Mouse (Mus musculus): ENCODE results near the gene Slc16a7. TPM values are rescaled to one million over a fixed set of nuclear protein-coding genes. Genes with fewer than 3 reads are reported as not detected.

Slc16a7 gene
- polyA plus RNA-seq (2015; fragmentation: Nextera tagmentation; extraction: Ambion mirVana) = 4.3 and 4.6 TPM in 2 replicates

DNA sequence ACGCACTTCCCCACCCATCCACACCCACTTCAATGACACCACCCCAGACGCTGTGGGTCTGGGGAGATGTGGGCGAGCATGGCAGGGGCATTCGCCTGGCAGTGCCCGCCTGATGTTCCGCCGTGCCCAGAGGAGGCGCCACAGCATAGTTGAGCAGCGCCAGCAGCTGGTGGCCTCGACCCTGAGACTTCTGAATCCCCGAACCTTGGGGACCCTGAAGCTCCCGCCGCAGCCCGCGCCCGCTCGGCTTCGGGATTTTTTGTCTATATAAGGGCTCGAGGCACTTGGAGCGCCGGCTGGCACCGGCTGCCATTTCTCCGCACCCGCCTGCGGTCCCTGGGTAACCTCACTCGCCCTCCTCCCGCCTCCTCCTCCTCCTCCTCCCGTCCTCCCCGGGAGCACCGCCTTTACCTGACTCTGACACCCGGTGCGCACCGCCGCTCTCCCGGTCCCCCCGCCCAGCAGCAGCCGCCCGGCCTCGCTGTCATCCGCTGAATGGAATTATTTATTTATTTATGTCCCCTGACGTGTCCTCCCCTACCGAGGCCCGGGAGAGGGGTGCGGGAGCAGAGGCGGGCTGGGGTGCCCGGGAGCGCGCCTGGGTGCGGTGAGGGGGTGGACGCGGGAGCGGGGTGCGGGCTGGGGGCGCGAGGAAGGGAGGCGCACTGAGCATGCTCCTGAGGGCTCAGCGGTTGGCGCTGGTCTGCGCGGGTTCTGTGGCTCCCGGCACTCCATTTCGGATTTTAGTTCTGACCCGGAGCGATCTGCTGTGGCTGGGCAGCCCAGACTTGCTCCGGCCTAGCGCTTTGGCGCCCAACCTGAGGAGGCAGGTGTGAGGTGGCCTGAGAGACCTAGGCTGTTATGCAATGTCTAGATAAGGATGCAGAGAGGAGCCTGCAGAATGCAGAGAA is at the start of gene Slc16a7:
Gene Slc16a7, minus strand, starts transcription at position 590 of the 911 bp plus-strand sequence.
- peak; percentile 91 for ATAC-seq (replicated peaks; ENCODE audit: extremely low read depth, insufficient read depth, low FRiP score)
- 0 out of 2 replicates have a peak, but pooled peaks cover 2% of the 10 kb centered on the region for H3K4me1 ChIP-seq (ENCODE audit: control insufficient read depth, insufficient read depth, low read length)
- H3K9me3 ChIP-seq (replicated peaks; ENCODE audit: control insufficient read depth, low read length) = no peaks in the 10 kb centered on the region
- H3K4me2 ChIP-seq (ENCODE audit: low read depth, low read length) = peak within 1 kb of the TSS; percentile 63
- under 1% methylated on average over 67 of the region's 67 CpGs for WGBS
- peak within 1 kb of the TSS; percentile 33; the same call in 1 of the 2 replicates for H3K27ac ChIP-seq (ENCODE audit: low read length)
- peak within 1 kb of the TSS; percentile 69 for H3K9ac ChIP-seq (ENCODE audit: low read length)
- H3K36me3 ChIP-seq (ENCODE audit: control insufficient read depth, insufficient read depth) = no peaks in the 10 kb centered on the region
- no peaks in the 10 kb centered on the region for H3K27me3 ChIP-seq (ENCODE audit: control insufficient read depth, insufficient read depth, low read length)
- H3K4me3 ChIP-seq (ENCODE audit: low read length) = peak within 1 kb of the TSS; percentile 58

DNA sequence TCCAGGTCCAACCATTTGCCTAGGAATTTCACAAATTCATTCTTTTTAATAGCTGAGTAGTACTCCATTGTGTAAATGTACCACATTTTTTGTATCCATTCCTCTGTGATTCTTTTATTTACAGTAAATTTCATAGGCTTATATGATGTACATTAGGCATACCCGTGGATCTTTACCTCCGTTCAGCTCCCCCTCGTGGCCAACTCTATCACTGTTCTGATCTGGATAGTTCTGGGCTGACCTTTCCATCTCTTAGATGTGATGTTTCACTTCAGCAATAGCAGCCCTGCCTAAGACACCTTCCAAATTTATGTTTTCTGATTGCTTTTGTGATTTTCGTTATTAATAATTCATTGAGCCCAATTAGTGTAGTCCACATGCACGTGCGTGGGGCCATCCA is 29.5 kb upstream of the Slc16a7 start:
- no peaks in the 10 kb centered on the region for H3K27me3 ChIP-seq (ENCODE audit: control insufficient read depth, insufficient read depth, low read length)
- no peaks in the 10 kb centered on the region for H3K36me3 ChIP-seq (ENCODE audit: control insufficient read depth, insufficient read depth)
- no peak overlapping the region for H3K4me3 ChIP-seq (ENCODE audit: low read length)
- ATAC-seq (replicated peaks; ENCODE audit: extremely low read depth, insufficient read depth, low FRiP score) = no peak
- no peak overlapping the region for H3K9ac ChIP-seq (ENCODE audit: low read length)
- 67% methylated on average over 6 of the region's 6 CpGs for WGBS
- no peaks in the 10 kb centered on the region for H3K9me3 ChIP-seq (replicated peaks; ENCODE audit: control insufficient read depth, low read length)
- no peaks in the 10 kb centered on the region for H3K4me1 ChIP-seq (ENCODE audit: control insufficient read depth, insufficient read depth, low read length)
- no peak overlapping the region for H3K4me2 ChIP-seq (ENCODE audit: low read depth, low read length)
- no peak overlapping the region for H3K27ac ChIP-seq (ENCODE audit: low read length)

DNA sequence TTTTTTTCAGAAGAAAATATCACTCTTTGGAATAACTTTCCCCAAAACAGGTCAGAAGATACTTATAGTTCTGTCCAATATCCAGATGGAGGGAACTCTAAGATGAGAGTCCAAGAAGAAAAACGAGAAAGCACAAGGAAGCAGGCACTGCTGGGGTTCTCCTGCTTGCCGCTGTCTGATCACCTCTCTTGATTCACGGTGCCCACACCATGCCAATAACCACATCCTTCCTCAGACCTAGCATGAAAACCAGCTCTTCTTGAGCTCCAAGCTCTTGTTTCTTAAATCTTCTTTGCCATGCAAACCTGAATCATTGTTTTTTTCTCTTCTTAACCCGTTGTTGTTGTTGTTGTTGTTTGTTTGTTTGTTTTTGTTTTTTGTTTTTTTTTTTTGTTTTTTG is 10.5 kb upstream of the Slc16a7 start:
- no peak for ATAC-seq (replicated peaks; ENCODE audit: extremely low read depth, insufficient read depth, low FRiP score)
- Histone ChIP-seq H3K9me3 (replicated peaks; ENCODE audit: control insufficient read depth, low read length) (no peaks in the 10 kb centered on the region), H3K9ac (ENCODE audit: low read length) (no peak overlapping the region)

DNA sequence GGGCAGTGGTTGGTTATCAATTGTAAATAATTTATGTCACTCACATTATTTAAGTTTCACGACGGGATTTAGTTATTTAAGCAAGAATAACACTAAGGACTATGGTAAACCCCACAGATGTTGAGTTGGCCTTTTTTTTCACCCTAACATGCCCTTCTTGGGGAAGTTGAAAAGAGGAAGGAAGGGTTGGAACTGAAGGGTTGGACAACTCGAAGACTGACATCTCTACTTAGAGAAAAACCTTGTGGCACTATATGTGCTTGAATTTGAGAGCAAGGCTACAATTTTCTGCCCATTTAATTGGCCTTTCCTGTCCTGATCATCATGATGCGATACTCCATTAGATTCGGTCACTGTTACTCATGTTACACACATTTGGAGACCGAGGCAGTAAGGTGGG is 746 bp upstream of the Slc16a7 start:
- 80% methylated on average over 6 of the region's 6 CpGs for WGBS
- Histone ChIP-seq H3K27me3 (ENCODE audit: control insufficient read depth, insufficient read depth, low read length) (no peaks in the 10 kb centered on the region), H3K4me1 (ENCODE audit: control insufficient read depth, insufficient read depth, low read length) (0 out of 2 replicates have a peak, but pooled peaks cover 2% of the 10 kb centered on the region), H3K36me3 (ENCODE audit: control insufficient read depth, insufficient read depth) (no peaks in the 10 kb centered on the region), H3K9ac (ENCODE audit: low read length) (no peak overlapping the region), H3K4me3 (ENCODE audit: low read length) (no peak overlapping the region; the same call in 1 of the 2 replicates), H3K9me3 (replicated peaks; ENCODE audit: control insufficient read depth, low read length) (no peaks in the 10 kb centered on the region), H3K27ac (ENCODE audit: low read length) (no peak overlapping the region), H3K4me2 (ENCODE audit: low read depth, low read length) (peak overlapping the region; percentile 63)
- no peak for ATAC-seq (replicated peaks; ENCODE audit: extremely low read depth, insufficient read depth, low FRiP score)

More for the DNA sequence above, 10.5 kb upstream of the Slc16a7 start:
- no peak overlapping the region for H3K4me2 ChIP-seq (ENCODE audit: low read depth, low read length)
- no peaks in the 10 kb centered on the region for H3K4me1 ChIP-seq (ENCODE audit: control insufficient read depth, insufficient read depth, low read length)
- 69% methylated on average over 4 of the region's 4 CpGs for WGBS
- no peaks in the 10 kb centered on the region for H3K27me3 ChIP-seq (ENCODE audit: control insufficient read depth, insufficient read depth, low read length)
- no peak overlapping the region for H3K27ac ChIP-seq (ENCODE audit: low read length)
- no peaks in the 10 kb centered on the region for H3K36me3 ChIP-seq (ENCODE audit: control insufficient read depth, insufficient read depth)
- no peak overlapping the region for H3K4me3 ChIP-seq (ENCODE audit: low read length)

DNA sequence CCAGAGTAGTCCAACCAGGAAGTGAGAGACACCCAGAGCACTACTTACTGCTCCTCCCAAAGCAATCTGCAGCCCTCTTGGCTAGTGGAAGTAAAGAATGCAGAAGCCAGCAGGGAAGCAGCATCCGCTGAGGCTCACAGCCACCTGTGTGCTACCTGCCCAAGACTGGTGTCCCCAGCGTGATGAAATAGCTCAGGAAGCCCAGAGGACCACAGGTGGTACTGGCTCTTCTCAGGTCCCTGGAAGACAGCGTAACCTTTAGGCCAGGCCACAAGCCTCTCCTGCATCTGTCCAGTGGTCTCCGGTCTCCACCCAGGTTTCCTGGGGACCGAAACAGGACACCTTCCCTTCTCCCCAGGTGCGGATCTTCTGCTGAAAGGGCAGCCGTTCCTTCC is 787 bp downstream of the Slc16a7 start:
- Histone ChIP-seq H3K27ac (ENCODE audit: low read length) (no peak overlapping the region), H3K27me3 (ENCODE audit: control insufficient read depth, insufficient read depth, low read length) (no peaks in the 10 kb centered on the region), H3K9ac (ENCODE audit: low read length) (peak overlapping the region; percentile 69), H3K4me2 (ENCODE audit: low read depth, low read length) (peak overlapping the region; percentile 63), H3K36me3 (ENCODE audit: control insufficient read depth, insufficient read depth) (no peaks in the 10 kb centered on the region), H3K4me3 (ENCODE audit: low read length) (peak overlapping the region; percentile 58), H3K4me1 (ENCODE audit: control insufficient read depth, insufficient read depth, low read length) (0 out of 2 replicates have a peak, but pooled peaks cover 2% of the 10 kb centered on the region), H3K9me3 (replicated peaks; ENCODE audit: control insufficient read depth, low read length) (no peaks in the 10 kb centered on the region)
- ATAC-seq (replicated peaks; ENCODE audit: extremely low read depth, insufficient read depth, low FRiP score) = no peak
- WGBS = 27% methylated on average over 7 of the region's 7 CpGs

DNA sequence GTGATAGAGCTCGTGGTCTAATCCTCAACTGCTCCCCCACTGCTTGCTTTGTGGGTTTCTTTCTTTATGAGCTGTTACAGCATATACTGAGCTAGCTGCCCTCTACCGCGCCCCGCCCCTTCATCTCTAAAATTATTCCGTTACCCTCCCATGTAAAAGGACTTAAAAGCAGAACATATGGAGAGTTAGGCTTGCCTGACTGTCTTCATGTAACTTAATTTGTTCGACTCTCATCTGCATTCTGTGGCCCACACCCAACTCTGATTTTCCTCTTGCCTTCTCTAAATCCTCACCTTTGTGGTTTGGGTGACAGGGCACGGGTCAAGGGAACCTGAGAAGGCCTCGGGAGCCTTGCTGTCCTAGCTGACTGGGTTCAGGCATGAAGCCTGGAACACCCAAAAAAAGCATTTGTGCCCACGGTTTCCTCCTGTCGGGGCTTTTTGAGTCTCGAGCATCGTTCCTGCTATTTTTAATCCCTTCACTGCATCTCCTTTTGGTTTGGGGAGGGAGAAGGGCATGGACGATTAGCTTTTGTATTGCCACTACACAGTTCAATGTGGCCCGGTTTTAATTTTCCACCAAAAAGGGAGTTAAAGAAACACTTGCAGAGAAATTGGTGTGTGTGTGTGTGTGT is 1.4 kb downstream of the Slc16a7 start:
- 52% methylated on average over 14 of the region's 14 CpGs for WGBS
- no peak overlapping the region for H3K9ac ChIP-seq (ENCODE audit: low read length)
- H3K4me1 ChIP-seq (ENCODE audit: control insufficient read depth, insufficient read depth, low read length) = 0 out of 2 replicates have a peak, but pooled peaks cover 2% of the 10 kb centered on the region
- H3K27ac ChIP-seq (ENCODE audit: low read length) = no peak overlapping the region
- H3K27me3 ChIP-seq (ENCODE audit: control insufficient read depth, insufficient read depth, low read length) = no peaks in the 10 kb centered on the region
- no peaks in the 10 kb centered on the region for H3K9me3 ChIP-seq (replicated peaks; ENCODE audit: control insufficient read depth, low read length)
- no peak overlapping the region for H3K4me2 ChIP-seq (ENCODE audit: low read depth, low read length)
- H3K36me3 ChIP-seq (ENCODE audit: control insufficient read depth, insufficient read depth) = no peaks in the 10 kb centered on the region
- H3K4me3 ChIP-seq (ENCODE audit: low read length) = no peak overlapping the region
- ATAC-seq (replicated peaks; ENCODE audit: extremely low read depth, insufficient read depth, low FRiP score) = no peak

DNA sequence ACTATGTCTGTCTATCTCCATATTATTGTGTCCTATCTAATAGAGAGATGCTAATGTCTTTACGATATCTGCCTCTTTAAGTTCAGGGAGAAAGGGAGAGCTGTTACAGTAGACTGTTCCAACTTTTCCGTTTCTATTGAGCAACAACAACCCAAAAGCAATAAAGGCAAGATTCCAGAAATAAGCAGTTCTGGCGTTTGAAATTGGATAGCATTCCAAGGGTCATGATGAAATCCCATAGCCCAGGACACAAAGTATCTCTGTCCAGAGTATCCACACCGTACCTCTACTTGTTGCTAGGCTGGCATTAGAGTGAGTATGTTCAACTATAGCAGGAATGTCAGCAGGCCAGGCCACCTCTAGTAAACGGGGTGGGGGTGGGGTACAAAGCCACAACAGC is 13.7 kb downstream of the Slc16a7 start:
- Histone ChIP-seq H3K27me3 (ENCODE audit: control insufficient read depth, insufficient read depth, low read length) (no peaks in the 10 kb centered on the region), H3K9me3 (replicated peaks; ENCODE audit: control insufficient read depth, low read length) (no peaks in the 10 kb centered on the region), H3K27ac (ENCODE audit: low read length) (no peak overlapping the region), H3K4me3 (ENCODE audit: low read length) (no peak overlapping the region), H3K4me1 (ENCODE audit: control insufficient read depth, insufficient read depth, low read length) (peaks cover 2% of the 10 kb centered on the region; the same call in 1 of the 2 replicates), H3K4me2 (ENCODE audit: low read depth, low read length) (no peak overlapping the region), H3K9ac (ENCODE audit: low read length) (no peak overlapping the region), H3K36me3 (ENCODE audit: control insufficient read depth, insufficient read depth) (no peaks in the 10 kb centered on the region)
- 64% methylated on average over 5 of the region's 5 CpGs for WGBS
- no peak for ATAC-seq (replicated peaks; ENCODE audit: extremely low read depth, insufficient read depth, low FRiP score)

DNA sequence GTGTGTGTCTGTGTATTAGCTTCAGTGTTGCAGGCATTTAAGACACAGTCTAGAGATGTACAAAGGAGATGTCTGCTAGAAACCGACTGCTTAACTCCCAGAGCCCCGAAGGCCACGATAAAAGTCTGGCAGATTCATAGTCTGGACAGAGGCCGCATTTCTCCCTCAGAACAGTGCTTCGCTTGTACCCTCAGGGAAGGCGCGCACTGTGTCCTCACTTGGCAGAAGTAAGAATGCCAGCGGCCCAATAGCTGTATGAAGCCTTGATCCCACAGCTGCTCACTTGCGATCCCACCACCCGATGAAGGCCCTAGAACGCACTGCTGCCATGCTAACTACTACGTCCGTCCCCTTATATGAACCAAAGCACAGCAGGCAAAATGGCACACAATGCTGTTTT is 16.6 kb downstream of the Slc16a7 start:
- Histone ChIP-seq H3K9me3 (replicated peaks; ENCODE audit: control insufficient read depth, low read length) (no peaks in the 10 kb centered on the region), H3K9ac (ENCODE audit: low read length) (no peak overlapping the region), H3K36me3 (ENCODE audit: control insufficient read depth, insufficient read depth) (no peaks in the 10 kb centered on the region), H3K27me3 (ENCODE audit: control insufficient read depth, insufficient read depth, low read length) (no peaks in the 10 kb centered on the region), H3K4me1 (ENCODE audit: control insufficient read depth, insufficient read depth, low read length) (peaks cover 2% of the 10 kb centered on the region; the same call in 1 of the 2 replicates), H3K4me2 (ENCODE audit: low read depth, low read length) (no peak overlapping the region), H3K27ac (ENCODE audit: low read length) (no peak overlapping the region), H3K4me3 (ENCODE audit: low read length) (no peak overlapping the region)
- no peak for ATAC-seq (replicated peaks; ENCODE audit: extremely low read depth, insufficient read depth, low FRiP score)
- 92% methylated on average over 13 of the region's 13 CpGs for WGBS

DNA sequence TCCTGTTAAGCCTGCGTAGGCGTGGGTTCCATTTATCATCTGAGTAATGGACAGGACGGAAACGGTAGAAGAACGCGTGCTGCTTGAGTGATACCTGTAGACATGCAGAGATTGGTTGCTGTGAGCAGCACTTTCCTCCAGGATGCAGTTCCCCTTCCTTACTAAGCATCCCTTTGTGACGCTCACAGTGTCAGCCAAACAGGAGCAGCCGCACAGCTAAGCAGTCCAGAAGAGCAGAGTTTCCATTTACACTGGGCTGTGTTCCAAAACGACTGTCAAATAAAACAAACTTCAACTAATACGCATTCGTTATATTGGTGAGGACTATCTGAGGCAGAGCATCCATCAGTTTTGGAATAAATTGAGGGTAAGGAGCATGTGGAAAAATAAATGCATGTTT is 17.8 kb downstream of the Slc16a7 start:
- Histone ChIP-seq H3K4me1 (ENCODE audit: control insufficient read depth, insufficient read depth, low read length) (peaks cover 2% of the 10 kb centered on the region; the same call in 1 of the 2 replicates), H3K36me3 (ENCODE audit: control insufficient read depth, insufficient read depth) (no peaks in the 10 kb centered on the region), H3K27me3 (ENCODE audit: control insufficient read depth, insufficient read depth, low read length) (no peaks in the 10 kb centered on the region), H3K4me3 (ENCODE audit: low read length) (no peak overlapping the region), H3K4me2 (ENCODE audit: low read depth, low read length) (no peak overlapping the region), H3K9me3 (replicated peaks; ENCODE audit: control insufficient read depth, low read length) (no peaks in the 10 kb centered on the region), H3K9ac (ENCODE audit: low read length) (no peak overlapping the region), H3K27ac (ENCODE audit: low read length) (no peak overlapping the region)
- 69% methylated on average over 11 of the region's 11 CpGs for WGBS
- peak; percentile 38; the same call in 1 of the 2 replicates for ATAC-seq (replicated peaks; ENCODE audit: extremely low read depth, insufficient read depth, low FRiP score)
